Mouse (Mus musculus): Measurements from ENCODE around the gene Tmem236.

DNA sequence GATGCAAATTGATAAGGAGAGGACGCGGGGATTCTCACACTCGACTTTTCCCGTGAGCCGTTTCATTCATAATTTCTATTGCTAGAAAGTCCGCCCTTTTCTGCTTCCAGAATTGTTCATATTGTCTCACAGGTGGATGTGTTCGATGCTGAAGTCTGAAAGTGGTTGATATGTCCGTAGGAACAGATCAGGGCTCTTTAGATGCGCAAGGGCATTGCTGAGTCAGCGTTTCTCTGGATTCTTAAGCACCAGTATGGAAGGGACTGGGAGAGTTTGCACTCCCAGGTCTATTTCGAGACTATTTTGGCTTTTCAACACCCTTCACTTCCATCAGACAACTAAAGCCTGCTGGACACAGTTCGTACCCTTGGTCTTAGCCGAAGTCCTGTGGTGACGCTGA, 55.7 kb downstream of the Tmem236 start:
- TF ChIP-seq NRF1 (IDR thresholded peaks at IDR 0.05; ENCODE audit: low read depth, low read length): no peak
- no peak for TF ChIP-seq CTCF (conservative IDR thresholded peaks at IDR 0.05 in 1 of 2, IDR thresholded peaks at IDR 0.05 in 1 of 2; ENCODE audit: low read depth in 2 of 2, low read length in 2 of 2)
